Mouse (Mus musculus) c-Kit-negative CD71-positive TER-119-positive erythroid progenitor cells, embryonic 14.5 days (primary cell): Measurements from ENCODE around the gene Hes5.

Experiments
- DNase-seq: peaks from one replicate; pipeline ENCODE4 v3.0.0-alpha.2; 2013; ENCODE audit warnings: low read depth, low spot score

Gene Hes5

GRCm38 (mm10) chr4:154960690-154961225, at the start of gene Hes5:
Hes5 (plus strand) TSS chr4:154960923.
- no peak for DNase-seq

DNA sequence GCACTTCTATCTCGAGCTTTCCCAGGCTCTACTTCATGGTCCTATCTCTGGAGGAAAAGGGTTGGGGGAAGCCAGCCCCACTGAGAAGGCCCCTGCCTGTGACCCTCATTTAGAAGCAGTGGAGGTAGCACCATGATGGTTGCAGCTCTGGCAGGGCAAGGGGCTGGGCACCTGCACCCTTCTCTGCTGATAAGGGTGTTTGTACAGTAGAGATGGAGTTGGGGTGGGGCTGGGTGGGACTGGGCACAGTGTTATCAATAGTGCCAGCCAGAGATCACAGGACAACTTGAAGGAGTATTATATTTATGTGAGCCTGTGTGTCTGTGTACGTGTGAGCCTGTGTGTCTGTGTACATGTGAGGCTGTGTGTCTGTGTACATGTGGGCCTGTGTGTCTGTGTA, 49.1 kb upstream of the Hes5 start:
- peak; percentile 65 for DNase-seq

GRCm38 (mm10) chr4:154913845-154914244, 46.9 kb upstream of the Hes5 start:
- DNase-seq: no peak

DNA sequence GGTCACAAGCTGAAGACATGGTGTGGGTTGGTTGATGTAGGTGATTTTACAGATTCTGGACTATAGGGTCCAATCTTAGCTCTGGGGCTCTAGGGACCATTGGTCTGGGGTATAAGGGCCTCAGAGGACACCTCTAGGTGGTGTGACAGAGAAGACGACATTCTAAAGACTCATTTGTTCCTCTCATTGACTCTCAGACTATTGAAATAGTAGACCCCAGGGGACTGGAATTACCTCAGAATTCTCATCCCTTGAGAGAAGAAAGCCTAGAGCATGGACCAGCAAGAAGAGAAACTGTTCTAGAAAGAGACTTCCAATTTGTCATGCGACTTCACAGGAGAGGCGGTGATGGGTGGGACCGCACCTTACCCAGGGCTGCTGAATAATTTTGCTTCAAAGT, 46.5 kb upstream of the Hes5 start:
- no peak for DNase-seq

DNA sequence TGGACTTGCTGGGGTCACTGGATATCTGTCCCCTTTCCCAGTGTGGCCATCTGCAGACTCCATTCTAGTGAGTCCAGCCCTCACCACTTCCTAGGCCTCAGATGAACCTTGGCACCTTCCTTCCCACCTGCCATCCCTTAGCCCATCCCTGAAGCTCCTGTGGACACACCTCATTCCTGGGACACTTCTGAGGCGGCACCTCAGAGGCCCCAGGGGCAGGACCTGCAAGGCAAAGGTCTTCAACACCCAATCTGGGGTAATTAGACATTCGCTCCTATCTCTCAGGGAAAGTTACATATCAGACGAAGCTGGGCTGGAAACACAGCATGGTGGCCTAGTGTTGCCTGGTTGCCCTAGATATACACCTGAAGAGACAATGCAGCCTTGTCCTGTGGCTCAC, 46.0 kb upstream of the Hes5 start:
- DNase-seq: no peak

DNA sequence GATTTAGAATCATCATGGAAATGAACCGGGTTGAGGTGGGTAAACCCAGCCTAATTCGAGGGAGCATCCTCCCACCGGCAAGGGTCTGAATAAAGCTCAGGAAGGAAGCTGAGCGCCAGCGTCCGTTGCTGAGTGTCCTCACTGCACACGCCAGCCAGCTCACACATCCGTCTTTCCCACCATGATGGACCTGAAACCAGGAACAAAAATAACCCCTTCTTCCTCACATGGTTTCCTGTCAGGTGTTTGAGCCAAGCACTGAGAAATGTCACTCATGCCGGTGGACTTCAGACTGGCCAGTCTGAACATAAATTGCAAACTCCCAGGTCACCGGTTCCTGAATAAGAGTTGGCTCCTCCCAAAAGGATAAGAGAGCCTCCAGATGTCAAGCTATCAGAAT, 45.4 kb upstream of the Hes5 start:
- DNase-seq: no peak

DNA sequence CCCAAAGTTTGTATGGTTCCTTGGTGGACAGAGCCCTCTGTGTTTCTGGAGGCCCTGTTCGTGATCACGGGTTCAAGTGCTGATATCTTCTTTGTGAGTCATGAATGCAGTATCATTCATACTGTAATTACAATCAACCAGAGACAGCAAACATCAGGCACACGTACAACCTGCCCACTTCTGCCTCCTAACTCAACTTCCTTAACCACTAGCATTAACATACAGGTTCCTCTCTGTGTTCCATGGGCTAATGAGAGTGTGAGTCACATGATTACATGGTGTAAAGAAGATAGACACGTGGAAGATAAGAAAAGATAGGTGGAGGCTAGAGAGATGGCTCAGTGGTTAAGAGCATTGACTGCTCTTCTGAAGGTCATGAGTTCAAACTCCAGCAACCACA, 44.1 kb upstream of the Hes5 start:
- no peak for DNase-seq

DNA sequence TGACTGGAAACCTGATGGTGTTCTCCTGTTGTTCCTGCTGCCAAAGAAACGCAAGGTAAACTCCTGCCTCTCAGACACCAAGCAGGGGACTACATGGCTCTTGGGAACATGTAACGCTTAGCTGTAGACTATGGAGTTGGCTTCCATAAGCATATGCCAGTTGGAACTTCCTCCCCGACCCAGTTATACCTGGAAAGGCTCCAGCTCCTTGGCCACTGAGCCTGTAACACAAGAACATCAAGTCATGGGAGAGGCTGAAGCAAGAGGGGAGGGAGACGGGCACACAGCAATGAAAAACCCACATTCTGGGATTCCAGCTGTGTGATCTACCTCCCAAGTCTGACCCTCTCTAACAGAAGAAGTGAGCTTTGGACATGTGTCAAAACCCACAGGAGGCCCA, 38.4 kb upstream of the Hes5 start:
- DNase-seq: no peak

DNA sequence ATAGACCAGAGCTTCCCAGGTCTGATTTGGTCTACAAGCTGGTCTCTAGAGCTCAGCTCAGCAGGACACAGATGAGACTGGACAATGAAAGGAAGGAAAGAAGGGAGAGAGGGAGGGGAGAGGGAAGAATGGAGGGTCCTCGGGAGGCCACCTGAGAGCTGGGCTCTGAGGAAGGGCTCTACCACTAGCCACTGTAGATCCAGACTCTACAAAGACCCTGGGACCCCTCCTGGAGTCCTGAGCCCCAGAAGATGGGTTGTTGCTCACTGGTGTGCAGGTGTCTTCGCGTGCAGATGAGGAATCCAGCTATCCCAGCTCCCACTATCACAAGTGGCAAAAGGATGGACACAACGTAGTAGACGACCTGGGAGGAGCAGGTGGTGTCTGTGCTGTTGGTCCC, 37.8 kb upstream of the Hes5 start:
- no peak for DNase-seq

DNA sequence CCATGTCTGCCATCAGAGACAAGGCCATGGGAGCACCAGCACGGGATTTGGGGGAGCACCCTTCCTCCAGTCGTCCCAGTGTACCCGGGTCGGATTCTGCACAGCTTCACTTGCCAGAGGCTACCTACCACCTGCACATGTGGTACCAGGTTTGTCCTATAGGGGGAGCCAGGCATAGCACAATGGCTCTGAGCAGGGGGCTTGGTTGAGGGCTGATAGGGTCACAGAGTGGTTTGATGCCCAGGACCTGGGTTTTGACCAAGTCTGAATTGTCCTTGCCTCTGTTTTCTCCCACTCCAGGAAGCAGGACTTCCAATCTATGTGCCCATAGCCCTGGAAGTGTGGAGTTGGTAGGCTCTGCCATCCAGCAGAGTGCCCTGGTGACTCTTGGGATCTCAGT, 35.3 kb upstream of the Hes5 start:
- DNase-seq: no peak

DNA sequence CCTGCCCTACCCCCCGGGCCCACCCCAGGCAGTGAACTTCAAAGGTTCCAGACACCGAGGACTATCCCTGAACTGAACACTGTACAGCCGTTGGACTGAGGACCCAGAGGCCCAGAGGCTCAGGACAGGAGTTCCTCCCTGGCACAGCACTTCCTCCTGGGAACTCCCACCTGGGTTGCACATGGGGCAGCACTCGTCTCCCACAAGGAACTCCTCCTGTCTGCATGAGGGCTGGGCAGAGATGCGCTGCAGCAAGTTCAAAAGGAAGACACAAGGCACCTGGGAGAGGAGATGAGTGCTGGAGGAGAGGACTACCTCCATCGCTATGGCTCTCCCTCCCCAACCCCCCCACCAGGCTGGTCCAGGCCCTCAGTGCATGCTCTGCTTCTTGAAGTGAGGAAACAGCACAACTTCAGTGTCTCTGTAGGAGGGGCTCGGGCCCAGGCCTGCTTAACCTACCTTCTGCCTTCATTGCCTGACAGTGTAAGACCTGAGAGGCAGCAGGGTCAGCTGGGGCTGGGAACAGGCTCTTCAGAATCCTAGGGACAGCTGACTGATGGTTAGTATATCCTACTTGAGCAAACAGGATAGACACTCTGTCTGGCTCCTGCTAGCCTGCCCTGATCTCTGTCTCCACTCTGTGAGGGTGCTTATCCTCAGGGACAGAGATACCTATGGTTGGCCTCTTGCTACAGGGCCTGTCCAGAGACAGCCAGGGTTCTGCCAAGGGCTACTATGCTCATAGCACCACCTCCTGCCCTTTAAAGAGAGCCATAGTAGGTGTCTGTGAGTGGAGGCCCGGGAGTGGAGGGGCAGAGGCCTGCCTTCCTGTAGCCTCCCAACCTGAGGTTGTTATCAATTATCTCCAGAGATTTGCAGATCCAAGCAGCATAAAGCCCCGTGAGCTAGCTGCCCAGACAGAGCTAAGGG, 33.5 kb upstream of the Hes5 start:
- DNase-seq: no peak

DNA sequence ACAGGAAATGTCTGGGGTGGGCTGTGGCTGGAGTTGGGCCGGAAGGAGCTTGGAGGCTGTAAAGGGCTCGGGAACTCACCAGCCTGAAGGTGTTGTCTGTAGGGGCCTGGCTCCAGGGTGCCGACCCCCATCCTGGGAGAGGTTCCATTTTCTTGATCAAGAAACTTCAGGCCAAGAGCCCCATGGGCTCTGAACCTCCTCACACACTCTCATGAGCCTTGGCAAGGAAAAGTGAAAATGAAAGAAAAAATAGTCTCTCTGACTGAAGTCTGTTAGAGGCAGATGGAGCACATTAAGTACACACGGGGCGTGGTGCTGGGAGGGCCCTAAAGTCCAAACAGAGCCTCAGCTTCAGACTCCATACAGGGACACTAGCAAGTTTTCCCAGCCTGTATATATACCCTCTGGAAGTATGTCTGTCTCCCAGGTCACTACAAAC, 32.8 kb upstream of the Hes5 start:
- DNase-seq: no peak

GRCm38 (mm10) chr4:154928395-154929087, 32.2 kb upstream of the Hes5 start, which contains the start of gene Tnfrsf14:
Tnfrsf14 (minus strand) TSS chr4:154928563.
- peak; percentile 75 for DNase-seq

GRCm38 (mm10) chr4:154929088-154929660, 31.5 kb upstream of the Hes5 start:
- DNase-seq: peak; percentile 69

DNA sequence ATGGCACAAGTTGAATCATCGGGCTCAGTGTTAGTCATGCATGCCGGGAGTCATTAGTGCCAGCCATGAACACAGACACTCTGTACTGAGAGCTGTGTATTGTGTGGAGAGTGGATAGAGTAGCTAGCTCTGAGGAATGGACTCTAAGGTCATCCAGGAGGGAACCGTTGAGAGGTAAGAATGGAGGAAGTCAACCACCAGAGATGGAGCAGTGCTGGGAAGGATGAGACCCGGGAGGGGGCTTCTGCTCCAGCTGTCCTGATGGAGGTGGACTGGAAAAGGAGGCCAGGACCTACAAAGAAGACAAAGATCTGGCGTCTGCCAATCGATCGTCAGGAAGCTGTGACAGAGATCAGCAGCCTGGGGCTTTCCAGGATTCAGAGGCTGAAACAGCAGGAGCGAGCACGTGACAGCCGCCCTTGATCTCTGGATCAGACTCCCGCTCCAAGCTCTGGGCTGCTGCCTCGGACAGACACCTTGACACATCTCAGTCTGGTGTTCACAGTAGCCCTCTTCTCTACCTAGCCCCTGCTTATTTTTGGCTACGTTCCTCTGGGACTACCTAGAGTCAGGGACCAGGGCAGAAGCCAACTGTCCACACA, 27.3 kb upstream of the Hes5 start:
- no peak for DNase-seq

- no peak for DNase-seq
Measured at GRCm38 (mm10) chr4:154934800-154935199, 25.9 kb upstream of the Hes5 start.

- no peak for DNase-seq
Measured at GRCm38 (mm10) chr4:154935788-154936187, 24.9 kb upstream of the Hes5 start.

GRCm38 (mm10) chr4:154936542-154937255, 24.0 kb upstream of the Hes5 start:
- no peak for DNase-seq

DNA sequence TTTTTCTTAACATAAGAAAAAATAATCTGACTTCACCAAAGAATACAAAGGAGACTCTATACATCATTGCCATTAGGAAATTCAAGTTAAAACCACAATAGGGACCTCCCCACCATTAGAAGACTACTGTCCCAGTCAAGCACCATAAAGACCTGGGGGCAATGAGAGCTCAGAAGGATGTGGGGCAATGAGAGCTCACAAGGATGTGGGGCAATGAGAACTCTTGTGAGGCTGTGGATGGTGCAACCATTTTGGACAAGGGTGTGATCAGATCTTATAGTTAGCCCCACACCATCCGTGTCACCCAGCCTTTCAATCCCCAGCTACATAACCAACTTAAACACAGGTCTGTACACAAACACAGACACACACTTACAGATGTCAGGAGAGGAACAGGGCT, 23.0 kb upstream of the Hes5 start:
- no peak for DNase-seq

GRCm38 (mm10) chr4:154940156-154940555, 20.6 kb upstream of the Hes5 start:
- DNase-seq: no peak

GRCm38 (mm10) chr4:154941831-154942230, 18.9 kb upstream of the Hes5 start:
- DNase-seq: no peak
